Mouse (Mus musculus): ENCODE results near the gene Pmis2. TPM values are rescaled to one million over a fixed set of nuclear protein-coding genes. Genes with fewer than 3 reads are reported as not detected.

The Pmis2 gene
- polyA plus RNA-seq, 1 experiment from 2014 or later: not detected

DNA sequence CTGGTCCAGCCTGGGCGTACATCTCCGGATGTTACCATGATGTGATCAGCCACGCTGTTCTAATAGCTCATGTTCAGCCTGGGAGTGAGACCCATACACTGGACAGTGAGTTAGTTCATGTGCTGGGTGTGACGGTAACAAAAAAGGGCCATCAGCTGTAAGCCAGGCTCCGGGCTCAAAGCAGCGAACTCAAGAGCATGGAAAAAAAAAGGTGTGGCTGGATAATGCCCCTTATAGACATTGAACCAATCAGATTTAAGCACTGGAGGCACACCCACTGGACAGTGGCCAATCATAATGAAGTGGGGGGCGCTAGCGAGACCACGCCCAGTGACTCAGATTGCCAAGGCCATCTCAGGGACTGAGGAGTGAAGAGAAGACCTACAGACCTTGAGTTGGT is 27.2 kb upstream of the Pmis2 start, which contains the start of gene 2200002J24Rik:
Gene 2200002J24Rik, plus strand, starts transcription at position 338 of the 400 bp plus-strand sequence.
- Histone ChIP-seq H3K4me2 (no peak within 1 kb of the TSS), H3K27me3 (ENCODE audit: insufficient read depth, low read length) (no peaks in the 10 kb centered on the region), H3K9ac (no peak within 1 kb of the TSS), H3K9me3 (ENCODE audit: low read depth, low read length) (no peaks in the 10 kb centered on the region), H3K36me3 (ENCODE audit: insufficient read depth) (no peaks in the 10 kb centered on the region), H3K27ac (ENCODE audit: low read depth) (no peak within 1 kb of the TSS), H3K4me1 (ENCODE audit: insufficient read depth) (no peaks in the 10 kb centered on the region), H3K4me3 (ENCODE audit: low read depth, low read length) (no peak within 1 kb of the TSS)
- ATAC-seq (ENCODE audit: insufficient read depth): no peak
- no peak for TF ChIP-seq CTCF (IDR thresholded peaks at IDR 0.05; ENCODE audit: low read depth)
- 38% methylated on average over 9 of the region's 9 CpGs for WGBS
- DNase-seq: peak; percentile 65

DNA sequence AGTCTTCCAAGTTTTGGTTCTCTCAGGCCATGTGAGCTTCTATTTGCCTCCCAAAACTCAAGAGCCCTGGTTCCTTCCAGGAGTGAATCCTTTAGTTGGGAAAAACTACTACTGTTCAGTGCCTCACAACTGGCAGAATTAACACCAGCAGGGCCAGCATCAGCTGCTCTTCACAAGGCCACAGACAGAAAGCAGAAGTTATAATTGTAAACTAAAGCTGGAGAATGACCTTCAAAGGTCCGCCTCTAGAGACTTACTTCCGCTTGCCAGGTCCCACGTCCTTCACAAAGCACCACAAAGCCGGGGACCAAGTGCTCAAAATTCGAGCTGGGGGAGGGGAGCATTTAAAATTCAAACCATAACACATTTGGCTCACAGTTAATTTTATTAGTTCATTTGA is 26.7 kb upstream of the Pmis2 start:
- no peak for ATAC-seq (ENCODE audit: insufficient read depth)
- H3K4me1 ChIP-seq (ENCODE audit: insufficient read depth): no peaks in the 10 kb centered on the region
- no peaks in the 10 kb centered on the region for H3K36me3 ChIP-seq (ENCODE audit: insufficient read depth)
- H3K4me2 ChIP-seq: no peak overlapping the region
- peak; percentile 4 for DNase-seq
- no peak overlapping the region for H3K9ac ChIP-seq
- no peaks in the 10 kb centered on the region for H3K9me3 ChIP-seq (ENCODE audit: low read depth, low read length)
- H3K27ac ChIP-seq (ENCODE audit: low read depth): no peak overlapping the region
- H3K27me3 ChIP-seq (ENCODE audit: insufficient read depth, low read length): no peaks in the 10 kb centered on the region
- WGBS: 52% methylated on average over 5 of the region's 5 CpGs
- no peak overlapping the region for H3K4me3 ChIP-seq (ENCODE audit: low read depth, low read length)
- TF ChIP-seq CTCF (IDR thresholded peaks at IDR 0.05; ENCODE audit: low read depth): no peak

DNA sequence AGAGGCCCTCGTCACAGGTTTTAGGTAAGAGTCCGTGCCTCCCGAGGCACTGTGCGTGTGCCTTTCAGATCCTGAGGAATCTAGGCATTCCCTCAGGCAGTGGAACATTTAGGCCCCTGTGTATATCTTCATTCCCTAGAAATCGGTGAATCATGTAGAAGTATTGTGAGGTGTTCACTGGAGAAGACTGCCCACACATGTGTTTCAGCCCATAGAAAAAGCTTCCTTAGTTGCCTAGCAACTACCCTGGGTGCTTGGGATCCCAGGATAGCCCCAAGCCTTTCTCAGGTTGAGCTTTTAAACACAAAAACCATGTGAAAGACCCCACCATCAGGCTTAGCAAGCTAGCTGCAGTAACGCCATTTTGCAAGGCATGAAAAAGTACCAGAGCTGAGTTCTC is 16.9 kb upstream of the Pmis2 start:
- H3K9ac ChIP-seq: no peak overlapping the region
- H3K4me2 ChIP-seq: no peak overlapping the region
- H3K9me3 ChIP-seq (ENCODE audit: low read depth, low read length): no peaks in the 10 kb centered on the region
- 63% methylated on average over 6 of the region's 6 CpGs for WGBS
- no peak for TF ChIP-seq CTCF (IDR thresholded peaks at IDR 0.05; ENCODE audit: low read depth)
- H3K27me3 ChIP-seq (ENCODE audit: insufficient read depth, low read length): 0 out of 2 replicates have a peak, but pooled peaks cover 5% of the 10 kb centered on the region
- H3K4me1 ChIP-seq (ENCODE audit: insufficient read depth): no peaks in the 10 kb centered on the region
- ATAC-seq (ENCODE audit: insufficient read depth): no peak
- no peaks in the 10 kb centered on the region for H3K36me3 ChIP-seq (ENCODE audit: insufficient read depth)
- peak; percentile 18 for DNase-seq
- no peak overlapping the region for H3K4me3 ChIP-seq (ENCODE audit: low read depth, low read length)
- H3K27ac ChIP-seq (ENCODE audit: low read depth): no peak overlapping the region

DNA sequence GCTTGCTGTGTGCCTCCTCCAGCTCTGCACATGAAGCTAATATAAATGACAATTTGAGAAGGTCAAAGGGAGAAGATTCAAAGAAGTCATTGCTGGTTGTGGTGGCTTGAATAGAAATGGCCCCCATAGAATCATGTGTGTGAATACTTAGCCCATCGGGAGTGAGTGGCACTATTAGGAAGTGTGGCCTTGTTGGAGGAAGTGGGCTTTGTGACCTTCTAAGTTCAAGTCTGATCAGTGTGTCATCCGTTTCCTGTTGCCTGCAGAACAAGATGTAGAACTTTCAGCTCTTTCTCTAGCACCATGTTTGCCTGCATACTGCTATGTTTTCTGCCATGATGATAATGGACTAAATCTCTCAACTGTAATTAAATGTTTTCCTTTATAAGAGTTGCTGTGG is 12.0 kb upstream of the Pmis2 start:
- no peaks in the 10 kb centered on the region for H3K36me3 ChIP-seq (ENCODE audit: insufficient read depth)
- DNase-seq (no peak), ATAC-seq (ENCODE audit: insufficient read depth) (no peak)
- TF ChIP-seq CTCF (IDR thresholded peaks at IDR 0.05; ENCODE audit: low read depth): no peak
- H3K4me1 ChIP-seq (ENCODE audit: insufficient read depth): no peaks in the 10 kb centered on the region
- H3K9me3 ChIP-seq (ENCODE audit: low read depth, low read length): no peaks in the 10 kb centered on the region
- 57% methylated on average over 2 of the region's 2 CpGs for WGBS
- H3K9ac ChIP-seq: no peak overlapping the region
- no peak overlapping the region for H3K27ac ChIP-seq (ENCODE audit: low read depth)
- 0 out of 2 replicates have a peak, but pooled peaks cover 5% of the 10 kb centered on the region for H3K27me3 ChIP-seq (ENCODE audit: insufficient read depth, low read length)
- no peak overlapping the region for H3K4me2 ChIP-seq
- H3K4me3 ChIP-seq (ENCODE audit: low read depth, low read length): no peak overlapping the region

DNA sequence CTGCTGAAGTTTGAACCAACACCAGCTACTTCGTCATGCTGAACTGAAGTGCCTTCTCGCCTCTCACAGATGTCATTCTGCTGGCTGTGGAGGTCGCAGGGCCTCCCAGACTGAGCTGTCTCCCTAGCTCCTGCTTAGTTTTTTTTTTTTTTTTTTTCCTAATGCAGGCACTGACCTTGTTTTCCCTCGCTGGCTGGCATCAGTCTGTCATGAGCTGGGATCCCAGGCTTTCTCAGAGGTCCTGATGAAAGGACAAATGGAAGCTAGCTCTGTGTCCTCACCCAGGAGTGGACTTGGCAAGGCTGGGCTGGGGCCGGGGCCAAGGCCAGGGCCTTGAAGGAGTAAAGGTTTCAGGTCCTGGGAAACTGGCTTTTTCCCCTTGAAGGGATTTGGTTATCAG is 10.5 kb upstream of the Pmis2 start:
- TF ChIP-seq CTCF (IDR thresholded peaks at IDR 0.05; ENCODE audit: low read depth): no peak
- H3K9ac ChIP-seq: no peak overlapping the region
- WGBS: 39% methylated on average over 5 of the region's 5 CpGs

DNA sequence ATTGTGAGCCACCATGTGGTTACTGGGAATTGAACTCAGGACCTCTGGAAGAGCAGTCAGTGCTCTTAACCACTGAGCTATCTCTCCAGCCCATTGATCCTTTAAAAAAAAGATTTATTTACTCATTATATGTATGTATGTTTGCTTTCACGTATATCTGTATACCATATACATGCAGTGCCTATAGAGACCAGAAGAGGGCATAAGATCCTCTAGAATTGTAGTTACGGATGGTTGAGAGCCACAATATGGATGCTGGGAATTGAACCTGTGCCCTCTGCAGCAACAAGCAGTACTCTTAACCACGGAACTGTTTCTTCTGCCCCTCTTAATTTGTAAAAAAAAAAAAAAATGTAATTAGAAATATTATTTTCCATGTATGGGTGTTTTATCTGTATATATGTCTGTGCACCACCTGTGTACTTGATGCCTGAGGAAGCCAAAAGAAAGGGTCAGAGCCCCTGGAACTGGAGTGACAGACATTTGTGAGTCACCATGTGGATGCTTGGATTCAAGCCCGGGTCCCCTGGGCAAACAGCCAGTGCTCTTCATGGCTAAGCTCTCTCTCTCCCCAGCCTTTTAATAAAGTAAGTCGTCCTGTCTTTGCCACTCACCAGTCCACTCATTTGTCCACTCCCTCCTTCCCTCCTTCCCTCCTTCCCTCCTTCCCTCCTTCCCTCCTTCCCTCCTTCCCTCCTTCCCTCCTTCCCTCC is 7.0 kb upstream of the Pmis2 start:
- H3K4me2 ChIP-seq: no peak overlapping the region
- no peaks in the 10 kb centered on the region for H3K27me3 ChIP-seq (ENCODE audit: insufficient read depth, low read length)
- H3K36me3 ChIP-seq (ENCODE audit: insufficient read depth): no peaks in the 10 kb centered on the region
- no peak overlapping the region for H3K27ac ChIP-seq (ENCODE audit: low read depth)
- no peak overlapping the region for H3K4me3 ChIP-seq (ENCODE audit: low read depth, low read length)
- 57% methylated on average over 5 of the region's 5 CpGs for WGBS
- DNase-seq: peak; percentile 84
- peak; percentile 31 for TF ChIP-seq CTCF (IDR thresholded peaks at IDR 0.05; ENCODE audit: low read depth)
- H3K9ac ChIP-seq: no peak overlapping the region
- no peak for ATAC-seq (ENCODE audit: insufficient read depth)
- H3K9me3 ChIP-seq (ENCODE audit: low read depth, low read length): no peaks in the 10 kb centered on the region
- no peaks in the 10 kb centered on the region for H3K4me1 ChIP-seq (ENCODE audit: insufficient read depth)

More for the DNA sequence above, 10.5 kb upstream of the Pmis2 start:
- H3K4me3 ChIP-seq (ENCODE audit: low read depth, low read length): no peak overlapping the region
- H3K27me3 ChIP-seq (ENCODE audit: insufficient read depth, low read length): no peaks in the 10 kb centered on the region
- no peak overlapping the region for H3K27ac ChIP-seq (ENCODE audit: low read depth)
- H3K4me1 ChIP-seq (ENCODE audit: insufficient read depth): no peaks in the 10 kb centered on the region
- H3K4me2 ChIP-seq: no peak overlapping the region
- H3K36me3 ChIP-seq (ENCODE audit: insufficient read depth): no peaks in the 10 kb centered on the region
- DNase-seq: no peak
- ATAC-seq (ENCODE audit: insufficient read depth): no peak
- no peaks in the 10 kb centered on the region for H3K9me3 ChIP-seq (ENCODE audit: low read depth, low read length)

DNA sequence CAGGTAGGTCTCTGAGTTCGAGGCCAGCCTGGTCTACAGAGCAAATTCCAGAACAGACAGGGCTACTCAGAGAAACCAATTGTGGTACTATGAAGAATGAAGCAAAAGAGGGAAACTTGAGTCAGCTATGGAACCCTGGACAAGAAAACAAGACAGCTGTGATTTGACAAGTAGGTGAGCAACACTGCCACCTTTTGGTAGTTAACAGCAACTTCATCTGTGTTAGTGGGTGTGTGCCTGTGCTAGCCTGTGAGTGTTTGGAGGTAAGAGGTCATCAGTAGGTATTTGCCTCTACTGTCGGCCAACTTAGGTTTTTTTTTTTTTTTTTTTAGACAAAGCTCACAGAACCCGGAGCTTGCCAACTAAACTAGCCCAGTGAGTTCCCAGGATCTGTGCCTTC is 2.2 kb downstream of the Pmis2 start:
- Histone ChIP-seq H3K27me3 (ENCODE audit: insufficient read depth, low read length) (no peaks in the 10 kb centered on the region), H3K9me3 (ENCODE audit: low read depth, low read length) (no peaks in the 10 kb centered on the region), H3K4me3 (ENCODE audit: low read depth, low read length) (no peak overlapping the region), H3K36me3 (ENCODE audit: insufficient read depth) (no peaks in the 10 kb centered on the region), H3K9ac (no peak overlapping the region), H3K27ac (ENCODE audit: low read depth) (no peak overlapping the region), H3K4me2 (no peak overlapping the region), H3K4me1 (ENCODE audit: insufficient read depth) (no peaks in the 10 kb centered on the region)
- TF ChIP-seq CTCF (IDR thresholded peaks at IDR 0.05; ENCODE audit: low read depth): peak; percentile 57
- no peak for ATAC-seq (ENCODE audit: insufficient read depth)
- WGBS: 25% methylated on average over 3 of the region's 3 CpGs
- DNase-seq: peak; percentile 56
